Mouse (Mus musculus) stomach, adult 2 months (tissue): ENCODE data around the gene Ripor2. TPM values are rescaled to one million over a fixed set of nuclear protein-coding genes. Genes with fewer than 3 reads are reported as not detected.

Source experiments
- polyA plus RNA-seq: library from polyadenylated mRNA; depleted of rRNA; stranded (reverse); fragments of >200 nt; gene quantifications from 2 replicates; pipeline ENCODE4 v1.2.3, GENCODE M21; 2012; rRNA removed

Gene Ripor2
- 0.44 and 0.48 TPM in 2 replicates for polyA plus RNA-seq

GRCm38 (mm10) chr13:24581833-24582232 lies at the start of gene Ripor2:
Gene Ripor2, plus strand, starts transcription at chr13:24582189.

GRCm38 (mm10) chr13:24741028-24741427 lies 159.0 kb downstream of the Ripor2 start, which contains the start of gene Armh2:
Gene Armh2, plus strand, starts transcription at chr13:24741232.

DNA sequence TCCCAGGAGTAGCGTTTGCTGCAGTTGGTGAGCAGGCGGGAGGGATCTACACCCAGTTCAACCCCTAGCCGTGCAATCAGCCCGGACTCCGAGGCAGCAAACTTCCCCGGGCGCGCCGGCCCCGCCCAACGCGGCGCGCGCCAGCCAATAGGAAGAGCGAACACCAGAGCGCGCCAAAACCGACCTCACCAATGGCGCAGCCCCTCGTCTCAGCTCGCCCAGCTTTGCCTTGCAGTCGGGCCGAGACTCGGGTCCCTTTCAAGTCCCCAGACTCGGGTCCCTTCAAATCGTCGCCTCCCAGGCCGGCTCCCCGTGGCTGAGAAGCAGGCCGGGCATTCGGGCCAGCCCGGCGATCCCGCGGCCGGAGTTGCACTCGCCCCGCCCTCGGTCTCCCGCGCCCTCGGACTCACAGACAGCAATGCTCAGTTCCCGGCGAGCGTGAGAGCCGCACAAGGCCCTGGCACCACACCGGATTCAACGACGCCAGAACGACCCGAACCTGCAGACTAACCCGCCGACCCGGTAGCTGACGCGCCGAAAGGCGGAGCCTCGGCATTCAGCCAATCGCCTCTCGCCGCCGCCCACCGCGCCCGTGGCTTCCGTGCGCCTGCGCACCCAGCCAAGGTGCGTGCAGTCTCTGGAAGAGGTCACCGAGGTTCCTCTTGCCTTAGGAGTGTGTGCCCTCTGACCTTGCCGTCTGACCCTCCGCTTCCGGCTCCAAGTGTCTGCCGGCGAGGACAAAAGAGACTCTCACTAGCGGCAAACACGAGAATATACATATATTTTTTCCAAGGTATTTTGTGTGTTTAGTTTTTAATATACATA lies 179.6 kb downstream of the Ripor2 start, which contains the start of gene Gmnn:
TSS of gene Gmnn (minus strand) at position 521 of the 825 bp plus-strand sequence.

Other genes starting within 250 kb of the Ripor2 start
- not detected in 2 replicates for gene Armh2, start 159.0 kb downstream of the Ripor2 start, polyA plus RNA-seq
- gene Gmnn, start 179.7 kb downstream of the Ripor2 start, polyA plus RNA-seq, result 0.23 and 0.95 TPM in 2 replicates
- gene BC005537, start 219.5 kb downstream of the Ripor2 start, polyA plus RNA-seq, result 9.2 and 9.8 TPM in 2 replicates
- gene Acot13, start 249.4 kb downstream of the Ripor2 start, polyA plus RNA-seq, result 34.2 and 54.8 TPM in 2 replicates
- gene Tdp2, start 249.5 kb downstream of the Ripor2 start, polyA plus RNA-seq, result 2.7 and 4.9 TPM in 2 replicates